Mouse (Mus musculus) liver, adult 2 months (tissue): ENCODE results near the gene Nle1.

Experiments
- CTCF ChIP-seq: fragments of 200-500 bp; IDR thresholded peaks from 2 replicates; pipeline ENCODE4 v1.5.1; 2011; ENCODE audit warnings: low read depth, low read length, control low read depth
- POLR2A ChIP-seq: fragments of 200-500 bp; IDR thresholded peaks from 2 replicates; pipeline ENCODE4 v1.6.1; 2011; ENCODE audit warnings: low read length, control low read depth; ENCODE audit not compliant: insufficient read depth; ENCODE audit errors: extremely low read depth

DNA sequence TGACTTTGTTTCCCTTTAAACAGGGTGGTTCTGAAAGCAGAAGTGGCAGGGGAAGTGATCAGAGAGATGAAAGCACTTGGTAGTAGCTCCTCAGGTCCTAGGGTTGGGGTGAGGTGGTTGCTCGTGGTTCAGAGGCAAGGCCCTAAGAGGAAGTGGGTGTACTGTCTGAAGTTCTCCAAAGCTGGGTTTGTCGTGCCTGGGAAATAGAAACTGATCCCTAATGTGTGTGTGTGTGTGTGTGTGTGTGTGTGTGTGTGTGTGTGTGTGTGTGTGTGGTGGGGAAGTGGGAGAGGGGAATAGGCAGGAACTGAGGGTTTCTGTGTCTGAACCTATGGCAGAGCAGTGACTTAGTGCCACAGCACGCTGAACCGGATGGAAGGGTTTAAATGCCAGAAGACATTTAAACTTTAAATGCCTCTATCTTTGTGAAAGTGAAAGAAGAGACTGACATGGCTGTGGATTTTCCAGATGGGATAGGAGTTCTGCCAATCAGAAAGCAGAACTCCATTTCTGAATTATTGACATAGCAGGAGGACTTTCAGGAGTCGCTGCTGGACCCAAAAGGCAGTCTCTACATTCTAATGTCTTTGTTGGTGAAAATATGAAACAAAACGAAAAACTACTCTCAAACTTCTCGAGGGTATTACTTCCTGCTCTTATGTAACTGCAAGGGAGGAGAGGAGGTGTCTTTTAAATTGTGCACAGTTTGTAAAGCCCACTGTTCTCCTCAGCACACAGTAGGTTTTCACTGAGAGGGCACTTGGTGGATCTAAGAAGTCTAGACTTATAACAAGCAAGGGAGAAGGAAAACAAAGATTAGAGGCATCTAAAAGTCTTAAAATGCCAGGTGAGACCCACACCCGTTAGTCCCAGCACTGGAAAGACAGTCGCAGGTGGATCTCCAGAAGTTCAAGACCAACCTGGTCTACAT is 44.7 kb upstream of the Nle1 start:
- TF ChIP-seq POLR2A: no peak
- no peak for TF ChIP-seq CTCF
